In the genomic region with DNA sequence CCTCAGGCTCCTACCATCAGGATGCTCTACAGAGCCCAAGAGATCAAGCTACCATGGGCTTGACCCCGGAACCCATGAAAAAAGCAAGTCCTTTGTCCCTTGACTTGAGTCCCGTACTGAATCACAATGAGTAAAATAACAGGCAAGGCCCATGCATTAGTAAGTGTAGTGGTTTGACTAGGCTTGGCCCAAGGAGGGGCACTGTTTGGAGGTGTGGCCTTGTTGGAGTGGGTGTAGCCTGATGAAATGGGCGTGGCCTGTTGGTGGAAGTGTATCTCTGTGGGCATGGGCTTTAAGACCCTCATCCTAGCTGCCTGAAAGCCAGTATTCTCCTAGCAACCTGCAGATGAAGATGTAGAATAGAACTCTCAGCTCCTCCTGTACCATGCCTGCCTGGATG, we compare ENCODE assay signal across 23 mouse cellular contexts. TPM values are rescaled to one million over a fixed set of nuclear protein-coding genes. Genes with fewer than 3 reads are reported as not detected.
DNase-seq lines count a peak whose midpoint lies in the region; ATAC-seq and TF ChIP-seq lines count a peak whose summit lies in the region.
"Had no signal": no experiment of that assay in that cellular context is flagged by ENCODE, and none has a peak within 500 bp of the region (broad histone marks: within the 10 kb centered on the region; RNA-seq: fewer than 3 reads in every experiment).

No protein-coding gene starts in this region.

- TF ChIP-seq POLR2A in testis, adult 2 months (IDR thresholded peaks at IDR 0.05; ENCODE audit: control insufficient read depth, low read depth, low read length) = no peak
- TF ChIP-seq POLR2A in cerebellum, adult 2 months (IDR thresholded peaks at IDR 0.05; ENCODE audit: borderline replicate concordance, insufficient read depth, low read length) = no peak

- ATAC-seq in kidney, embryonic 16.5 days (ENCODE audit: low FRiP score, low TSS enrichment) = peak; percentile 21; the same call in 1 of the 2 replicates
- no peak for ATAC-seq in liver, embryonic 12.5 days
- ATAC-seq in forebrain, embryonic 11.5 days (replicated peaks; ENCODE audit: low FRiP score) = no peak
- ATAC-seq: forebrain, embryonic 14.5 days; hindbrain, postnatal 0 days; midbrain, embryonic 15.5 days had no signal

- 79% methylated on average over 3 of the region's 3 CpGs for WGBS in kidney, embryonic 16.5 days
- WGBS in liver, embryonic 12.5 days (ENCODE audit: insufficient replicate concordance) = 59% methylated on average over 3 of the region's 3 CpGs
- WGBS in forebrain, embryonic 11.5 days = 93% methylated on average over 3 of the region's 3 CpGs
- WGBS in cerebellum, adult 2 months = 84% methylated on average over 3 of the region's 3 CpGs

- no peaks in the 10 kb centered on the region for H3K27me3 ChIP-seq in kidney, embryonic 16.5 days (ENCODE audit: insufficient read depth, low read length)
- H3K27me3 ChIP-seq in testis, adult 2 months (ENCODE audit: control insufficient read depth, insufficient read depth, low read length) = no peaks in the 10 kb centered on the region
- no peaks in the 10 kb centered on the region for H3K27me3 ChIP-seq in liver, embryonic 12.5 days (replicated peaks)
- H3K27me3 ChIP-seq in forebrain, embryonic 11.5 days (ENCODE audit: control insufficient read depth, insufficient read depth, low read length) = no peaks in the 10 kb centered on the region
- no peaks in the 10 kb centered on the region; the same call in 1 of the 2 replicates for H3K27me3 ChIP-seq in cerebellum, adult 2 months (ENCODE audit: control insufficient read depth, insufficient read depth, low read length)
- H3K27me3 ChIP-seq: CH12.LX; midbrain, embryonic 15.5 days; stomach, embryonic 15.5 days had no signal

- peaks cover 14% of the 10 kb centered on the region for H3K4me1 ChIP-seq in kidney, embryonic 16.5 days (ENCODE audit: insufficient read depth, low read length)
- H3K4me1 ChIP-seq in testis, adult 2 months (ENCODE audit: control insufficient read depth, insufficient read depth, low read length) = peaks cover 6% of the 10 kb centered on the region
- H3K4me1 ChIP-seq in liver, embryonic 12.5 days = peaks cover 25% of the 10 kb centered on the region
- H3K4me1 ChIP-seq in forebrain, embryonic 11.5 days (replicated peaks; ENCODE audit: control insufficient read depth, insufficient read depth, low read length) = no peaks in the 10 kb centered on the region
- no peaks in the 10 kb centered on the region for H3K4me1 ChIP-seq in cerebellum, adult 2 months (ENCODE audit: control insufficient read depth, insufficient read depth, low read length)
- H3K4me1 ChIP-seq: midbrain, embryonic 15.5 days had no signal

- H3K27ac ChIP-seq in kidney, embryonic 16.5 days (ENCODE audit: low read length) = peak overlapping the region; percentile 72
- H3K27ac ChIP-seq in testis, adult 2 months (ENCODE audit: control insufficient read depth, insufficient read depth, low read depth, low read length) = no peak overlapping the region
- peak overlapping the region; percentile 73 for H3K27ac ChIP-seq in liver, embryonic 12.5 days
- no peak overlapping the region for H3K27ac ChIP-seq in forebrain, embryonic 11.5 days (ENCODE audit: low read depth, low read length)
- H3K27ac ChIP-seq in cerebellum, adult 2 months (ENCODE audit: insufficient read depth, low read length) = no peak overlapping the region
- H3K27ac ChIP-seq: heart, embryonic 10.5 days; hindbrain, postnatal 0 days; midbrain, embryonic 15.5 days; stomach, embryonic 15.5 days had no signal

- no peak for TF ChIP-seq CTCF in testis, adult 2 months (IDR thresholded peaks at IDR 0.05; ENCODE audit: control insufficient read depth, insufficient read depth, insufficient replicate concordance, low read depth, low read length)
- TF ChIP-seq CTCF in cerebellum, adult 2 months (IDR thresholded peaks at IDR 0.05; ENCODE audit: borderline replicate concordance, insufficient read depth, low read depth, low read length) = no peak

- H3K4me3 ChIP-seq in kidney, embryonic 16.5 days (ENCODE audit: low read length) = no peak overlapping the region
- H3K4me3 ChIP-seq in testis, adult 2 months (ENCODE audit: control insufficient read depth, low read depth, low read length) = peak overlapping the region; percentile 40; the same call in 1 of the 2 replicates
- no peak overlapping the region for H3K4me3 ChIP-seq in liver, embryonic 12.5 days
- no peak overlapping the region for H3K4me3 ChIP-seq in forebrain, embryonic 11.5 days (ENCODE audit: low read depth, low read length)
- H3K4me3 ChIP-seq in cerebellum, adult 2 months (replicated peaks; ENCODE audit: insufficient read depth, low read depth, low read length) = no peak overlapping the region
- H3K4me3 ChIP-seq: gastrocnemius, adult 2 months; heart, embryonic 10.5 days; midbrain, embryonic 15.5 days; stomach, embryonic 15.5 days had no signal

- no peak overlapping the region for H3K9ac ChIP-seq in kidney, embryonic 16.5 days (replicated peaks; ENCODE audit: low read length)
- no peak overlapping the region for H3K9ac ChIP-seq in liver, embryonic 12.5 days
- H3K9ac ChIP-seq in forebrain, embryonic 11.5 days (ENCODE audit: low read length) = no peak overlapping the region
- H3K9ac ChIP-seq: lung, embryonic 14.5 days; midbrain, embryonic 15.5 days; stomach, embryonic 15.5 days had no signal

- no peaks in the 10 kb centered on the region for H3K9me3 ChIP-seq in kidney, embryonic 16.5 days (ENCODE audit: low read length)
- no peaks in the 10 kb centered on the region for H3K9me3 ChIP-seq in liver, embryonic 12.5 days (replicated peaks)
- no peaks in the 10 kb centered on the region for H3K9me3 ChIP-seq in forebrain, embryonic 11.5 days (ENCODE audit: control insufficient read depth, low read length)
- H3K9me3 ChIP-seq: heart, embryonic 10.5 days; midbrain, embryonic 15.5 days; stomach, embryonic 15.5 days had no signal

- no peak overlapping the region for H3K4me2 ChIP-seq in kidney, embryonic 16.5 days (replicated peaks; ENCODE audit: low read depth, low read length)
- H3K4me2 ChIP-seq in liver, embryonic 12.5 days = peak overlapping the region; percentile 49; the same call in 1 of the 2 replicates
- no peak overlapping the region for H3K4me2 ChIP-seq in forebrain, embryonic 11.5 days (ENCODE audit: low read depth, low read length, severe bottlenecking)
- H3K4me2 ChIP-seq: lung, embryonic 14.5 days; midbrain, embryonic 15.5 days; stomach, embryonic 15.5 days had no signal

- no peak for DNase-seq in kidney, adult 9 months
- no peak for DNase-seq in testis, postnatal 10 days (ENCODE audit: low spot score)
- no peak for DNase-seq in forebrain, embryonic 11.5 days (ENCODE audit: low spot score)
- DNase-seq in cerebellum, adult 2 months = no peak
- DNase-seq: adrenal gland, postnatal 10 days; B cell, adult 2 months; cerebellum, adult 18-20 months; gastrocnemius, adult 2 months; kidney, adult 8-10 months; layer of hippocampus, adult 9-11 months; lung, postnatal 4 days; right cerebral cortex, adult 18-20 months; right cerebral cortex, postnatal 4 days had no signal

- H3K36me3 ChIP-seq in kidney, embryonic 16.5 days (ENCODE audit: insufficient read depth, low read length) = no peaks in the 10 kb centered on the region
- no peaks in the 10 kb centered on the region for H3K36me3 ChIP-seq in testis, adult 2 months (ENCODE audit: control insufficient read depth, insufficient read depth, low read length)
- H3K36me3 ChIP-seq in liver, embryonic 12.5 days = no peaks in the 10 kb centered on the region
- no peaks in the 10 kb centered on the region for H3K36me3 ChIP-seq in forebrain, embryonic 11.5 days (ENCODE audit: control insufficient read depth, insufficient read depth, low read length)
- H3K36me3 ChIP-seq: heart, embryonic 10.5 days; midbrain, embryonic 15.5 days; stomach, embryonic 15.5 days had no signal

RNA-seq across cellular contexts. Expression of a gene that starts 47.9 kb away (rescaled TPM):
- 466 and 531 TPM in 2 replicates for polyA plus RNA-seq in kidney, embryonic 16.5 days (2015; fragmentation: Nextera tagmentation; extraction: Ambion mirVana)
- 49.2 and 49.5 TPM in 2 replicates for polyA plus RNA-seq in testis, adult 2 months (2012; rRNA removed)
- 319 and 336 TPM in 2 replicates for polyA plus RNA-seq in liver, embryonic 12.5 days (2016; fragmentation: Nextera tagmentation; extraction: Ambion mirVana)
- 446 and 479 TPM in 2 replicates for polyA plus RNA-seq in forebrain, embryonic 11.5 days (2014; fragmentation: Nextera tagmentation; extraction: Ambion mirVana)
- polyA plus RNA-seq in cerebellum, adult 2 months (2012; rRNA removed) = 1.6 and 1.9 TPM in 2 replicates

Comparison
In these comparisons a context has a peak if more than half of its experiments do, and no peak if none do; other contexts are left out.
1. H3K27ac ChIP-seq: peak in kidney, embryonic 16.5 days (single experiment) and liver, embryonic 12.5 days (single experiment); none in testis, adult 2 months (single experiment), forebrain, embryonic 11.5 days (single experiment) and cerebellum, adult 2 months (single experiment).
2. RNA of a gene that starts 47.9 kb away (polyA plus RNA-seq): 466 to 531 TPM in kidney, embryonic 16.5 days, 446 to 479 TPM in forebrain, embryonic 11.5 days, 319 to 336 TPM in liver, embryonic 12.5 days and 49.2 to 49.5 TPM in testis, adult 2 months; 1.6 to 1.9 TPM in cerebellum, adult 2 months; every median in the first group is over 10 times any median in the second.